Mouse (Mus musculus) left cerebral cortex, adult 11 months (tissue): ENCODE measurements around the gene Mpped2.

Experiments
- DNase-seq: peaks from one replicate; pipeline ENCODE4 v3.0.0; 2022; ENCODE audit warnings: low spot score

Gene Mpped2

GRCm38 (mm10) chr2:106746211-106746610 lies 53.1 kb downstream of the Mpped2 start:
- no peak for DNase-seq

DNA sequence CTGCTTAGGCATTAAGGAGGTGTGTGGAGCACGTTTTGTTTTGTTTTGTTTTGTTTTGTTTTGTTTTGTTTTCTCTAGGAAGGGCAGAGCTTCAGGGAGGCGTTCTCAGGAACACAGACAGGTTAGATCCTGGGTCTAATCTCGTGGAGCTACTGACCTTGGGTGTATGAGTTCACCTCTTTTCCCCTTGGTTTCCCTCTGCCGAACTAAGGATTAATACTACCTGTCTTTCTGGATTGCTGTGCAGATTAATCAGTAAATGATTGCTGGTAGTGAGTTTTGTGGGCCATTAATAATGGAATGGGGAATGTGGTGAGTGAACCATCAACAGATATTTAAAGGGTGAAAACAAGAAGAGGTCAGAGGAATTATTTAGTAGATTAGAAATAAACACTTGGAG lies 53.8 kb downstream of the Mpped2 start:
- DNase-seq, result no peak

- DNase-seq, result peak; percentile 38
These were observed 54.3 kb downstream of the Mpped2 start for GRCm38 (mm10) chr2:106747342-106747741.

GRCm38 (mm10) chr2:106750878-106751277 lies 57.8 kb downstream of the Mpped2 start:
- DNase-seq, result no peak

DNA sequence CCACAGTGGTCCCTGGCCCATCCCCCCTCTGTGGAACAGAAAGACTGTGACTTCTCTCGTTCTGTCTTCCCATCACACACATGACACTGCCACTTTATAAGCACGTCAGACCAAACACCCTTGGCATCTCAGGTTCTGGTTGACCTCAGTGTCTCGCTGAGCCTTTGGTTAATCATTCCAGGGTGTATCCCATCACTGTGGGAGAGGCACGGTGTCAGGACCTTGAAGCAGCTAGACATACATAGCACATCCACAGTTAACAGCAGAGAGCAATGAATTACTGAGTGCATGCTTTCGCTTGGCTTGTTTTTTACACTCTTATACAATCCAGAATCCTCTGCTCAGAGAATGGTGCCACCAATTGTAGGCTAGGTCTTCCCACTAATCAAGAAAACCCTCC lies 60.6 kb downstream of the Mpped2 start:
- no peak for DNase-seq

GRCm38 (mm10) chr2:106754696-106755095 lies 61.6 kb downstream of the Mpped2 start:
- DNase-seq, result no peak

- DNase-seq, result no peak
These were observed 63.5 kb downstream of the Mpped2 start for GRCm38 (mm10) chr2:106756354-106757103.

DNA sequence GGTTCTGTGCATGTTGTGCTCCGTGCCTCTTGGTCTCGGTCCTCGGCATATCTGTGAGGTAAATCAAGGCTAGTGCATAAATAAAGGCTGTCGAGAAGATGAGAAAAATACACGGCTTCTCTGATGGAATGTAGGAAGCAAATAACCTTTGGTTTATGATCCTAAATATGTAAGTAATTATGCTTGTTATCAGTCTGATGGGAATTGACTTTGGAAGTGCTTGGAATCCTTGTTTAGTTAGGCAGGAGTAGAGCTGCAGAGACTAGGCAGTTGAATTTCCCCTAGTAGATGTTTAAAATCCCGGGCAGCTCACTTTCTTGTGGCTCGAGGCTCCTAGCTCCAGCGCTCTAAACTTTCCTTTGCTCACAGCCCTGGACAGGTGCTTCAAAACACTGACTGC lies 69.9 kb downstream of the Mpped2 start:
- DNase-seq, result no peak

DNA sequence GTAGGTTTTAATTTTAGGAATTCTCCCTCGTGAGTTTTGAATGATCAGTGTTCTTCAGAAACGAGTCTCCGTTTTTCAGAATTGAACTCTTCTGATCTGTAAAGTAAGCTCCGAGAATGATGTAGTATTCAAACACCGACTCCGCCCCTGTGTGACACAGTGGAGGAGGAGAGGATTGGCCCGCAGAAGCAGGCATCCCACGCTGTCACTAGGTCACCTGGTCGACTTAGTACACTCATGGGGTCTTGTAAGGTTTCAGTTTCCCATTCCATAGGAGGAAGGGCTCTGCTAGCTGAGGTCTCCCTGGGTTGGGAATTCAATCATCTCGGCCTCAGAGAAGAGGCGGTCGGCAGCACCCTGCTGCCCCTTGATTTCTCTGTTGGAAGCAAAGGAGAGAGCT lies 76.2 kb downstream of the Mpped2 start:
- no peak for DNase-seq

DNA sequence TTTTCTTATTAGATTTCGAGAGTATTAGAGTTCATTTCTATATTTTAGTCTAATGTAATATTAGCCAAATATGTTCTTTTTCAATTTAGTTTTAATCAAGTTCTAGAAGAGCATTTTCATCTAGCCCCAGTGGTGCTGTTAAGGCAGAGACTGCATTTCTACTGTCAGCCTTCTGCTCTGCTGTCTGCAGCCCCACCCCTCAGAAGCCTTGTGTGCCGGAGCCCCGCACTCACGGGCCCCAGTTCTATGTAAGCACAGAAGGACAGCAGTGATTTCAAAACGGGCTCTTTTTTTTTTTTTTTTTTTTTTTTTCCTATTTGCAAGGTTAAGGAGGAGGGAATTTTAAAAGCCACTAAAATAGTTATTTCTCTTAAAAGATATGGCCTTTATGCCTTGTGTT lies 79.6 kb downstream of the Mpped2 start:
- DNase-seq, result no peak

DNA sequence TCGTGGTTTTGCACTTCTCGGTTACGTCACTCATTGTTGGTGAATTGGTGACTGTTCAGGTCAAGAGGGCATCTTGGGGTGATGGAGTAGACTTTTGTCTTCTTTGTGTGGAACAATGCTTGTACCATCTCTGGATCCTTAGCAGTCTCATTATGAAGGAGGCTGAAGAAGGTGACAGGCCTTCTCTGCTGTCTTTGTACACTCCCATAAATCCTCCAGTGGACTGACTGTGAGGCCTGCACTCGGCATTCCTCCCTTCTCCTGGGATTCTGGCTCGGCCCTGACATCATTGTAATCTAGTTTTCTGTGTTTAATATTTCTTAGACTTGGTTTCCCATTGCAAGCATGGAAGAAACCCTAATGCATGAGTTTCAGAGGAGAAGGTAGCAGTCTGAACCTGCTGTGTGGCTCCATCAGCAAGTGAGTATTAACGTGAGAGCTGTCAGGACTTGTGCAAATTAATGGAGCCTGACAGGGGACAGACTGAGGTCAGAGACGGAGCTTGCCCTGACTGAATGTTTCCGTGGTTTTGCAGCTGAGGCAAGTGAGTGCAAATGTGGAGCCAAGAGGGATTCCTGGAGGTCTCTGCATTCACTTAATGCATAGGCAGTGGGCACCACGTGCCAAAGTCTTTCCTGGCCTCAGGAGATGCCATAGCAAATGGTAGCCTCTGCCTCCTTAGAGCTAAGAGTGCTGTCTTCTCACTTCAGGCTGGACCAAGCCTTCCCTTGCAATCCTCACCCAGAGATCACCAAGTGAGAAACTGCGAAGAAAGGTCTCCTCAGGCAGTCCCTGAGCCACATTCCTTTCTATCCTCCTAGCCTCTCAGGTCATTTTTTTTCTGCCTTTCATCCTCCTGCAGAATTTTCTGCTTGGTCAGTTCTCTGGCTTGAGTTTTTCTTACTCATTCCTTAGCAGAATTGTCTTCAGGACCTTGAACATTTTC lies 81.5 kb downstream of the Mpped2 start:
- no peak for DNase-seq

GRCm38 (mm10) chr2:106775994-106776393 lies 82.9 kb downstream of the Mpped2 start:
- no peak for DNase-seq

DNA sequence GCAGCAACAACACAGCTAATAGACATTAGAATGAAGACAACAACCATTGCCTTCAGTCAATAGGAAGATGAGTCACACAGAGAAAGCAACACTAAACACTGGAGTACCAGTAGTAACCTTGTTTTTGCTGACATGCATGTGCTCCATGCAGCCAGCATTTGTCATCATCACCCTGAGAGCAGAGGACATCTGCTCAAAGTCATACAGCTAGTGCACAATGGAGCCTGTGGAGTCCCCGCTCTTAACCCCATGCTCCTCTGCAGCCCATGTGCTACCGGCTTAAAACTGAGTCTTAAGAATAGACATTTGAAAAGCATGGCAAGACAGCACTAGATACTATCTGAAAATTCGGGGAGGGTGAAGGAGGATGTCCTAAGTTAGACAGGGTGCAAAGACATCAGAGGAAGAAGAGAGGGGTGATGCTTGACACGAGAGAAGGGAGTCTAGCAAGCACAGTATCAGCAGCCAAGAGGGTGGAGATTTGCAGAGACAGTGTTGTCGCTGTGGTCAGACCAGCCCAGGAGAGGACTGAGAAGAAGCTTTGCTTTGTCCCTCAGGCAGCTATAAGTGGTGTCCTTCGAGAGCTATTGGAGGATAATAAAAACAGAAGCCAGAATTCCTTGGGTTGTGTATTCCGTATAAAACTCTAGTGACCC lies 85.9 kb downstream of the Mpped2 start:
- DNase-seq, result no peak

- DNase-seq, result no peak
These were observed 88.4 kb downstream of the Mpped2 start for GRCm38 (mm10) chr2:106781181-106782179.

GRCm38 (mm10) chr2:106783311-106783710 lies 90.2 kb downstream of the Mpped2 start:
- no peak for DNase-seq

DNA sequence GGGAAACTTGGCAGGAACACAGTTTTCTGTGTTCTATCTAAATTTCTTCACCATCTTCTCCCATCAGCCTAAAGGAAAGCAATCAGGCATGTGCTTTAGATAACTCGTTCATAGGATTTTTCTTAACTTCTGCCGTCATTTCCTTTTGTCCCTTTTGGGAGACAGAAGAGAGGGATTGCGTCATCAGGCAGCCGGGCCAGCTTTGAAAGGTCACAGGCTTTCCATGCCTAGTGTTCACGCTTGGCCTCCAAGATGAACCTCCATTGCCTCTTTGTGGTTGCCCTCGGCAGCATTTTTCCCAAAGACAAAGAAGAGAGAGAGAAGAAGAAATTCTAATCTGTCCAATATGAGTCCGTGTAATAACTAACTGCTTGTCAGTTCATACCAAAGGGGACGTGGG lies 95.0 kb downstream of the Mpped2 start:
- no peak for DNase-seq

DNA sequence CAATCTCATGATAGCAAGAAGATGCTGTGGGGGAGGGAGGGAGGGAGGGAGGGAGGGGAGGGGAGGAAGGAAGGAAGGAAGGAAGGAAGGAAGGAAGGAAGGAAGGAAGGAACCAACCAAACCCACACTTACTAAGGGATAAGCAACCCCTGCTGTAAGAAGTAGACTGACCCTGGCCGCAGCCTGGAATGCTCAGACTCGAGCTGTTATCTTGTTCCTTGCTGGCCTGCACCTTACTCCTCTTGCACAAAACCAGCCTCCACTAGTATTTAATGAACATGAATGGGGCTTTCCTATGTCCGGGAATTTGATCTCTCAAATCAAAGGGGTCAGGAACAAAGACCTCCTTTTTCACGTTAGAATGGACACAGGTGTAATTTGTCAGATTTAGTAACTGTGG lies 95.5 kb downstream of the Mpped2 start:
- no peak for DNase-seq

DNA sequence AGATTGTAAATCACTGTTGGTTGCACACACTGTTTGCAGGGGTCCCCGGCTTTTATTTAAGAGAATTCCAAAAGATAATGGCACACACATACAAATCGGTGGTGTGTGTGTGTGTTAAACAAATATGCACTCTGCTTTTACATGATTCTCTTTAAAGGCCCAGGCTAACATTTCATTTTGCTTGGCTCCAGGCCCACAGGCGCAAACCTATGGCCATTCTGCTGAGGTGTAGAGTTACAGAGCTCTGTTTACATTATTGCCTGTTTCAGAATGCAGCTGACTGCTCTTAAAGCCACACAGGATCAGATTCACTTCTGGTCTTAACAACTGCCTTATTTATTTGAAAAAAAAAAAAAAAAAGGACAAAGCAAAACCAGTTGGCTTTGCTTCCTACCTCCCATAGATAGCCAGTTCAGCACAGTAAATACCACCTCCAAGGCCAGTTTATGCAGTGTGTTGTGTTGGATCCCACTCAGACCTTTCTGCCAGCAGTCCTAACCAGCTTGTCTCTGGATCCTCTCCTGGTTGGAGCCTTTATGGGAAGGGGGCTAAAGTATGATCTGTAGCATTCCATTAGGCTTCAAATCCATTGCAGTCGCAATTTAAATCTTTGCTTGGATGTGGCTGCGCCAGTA lies 96.7 kb downstream of the Mpped2 start:
- DNase-seq, result no peak

DNA sequence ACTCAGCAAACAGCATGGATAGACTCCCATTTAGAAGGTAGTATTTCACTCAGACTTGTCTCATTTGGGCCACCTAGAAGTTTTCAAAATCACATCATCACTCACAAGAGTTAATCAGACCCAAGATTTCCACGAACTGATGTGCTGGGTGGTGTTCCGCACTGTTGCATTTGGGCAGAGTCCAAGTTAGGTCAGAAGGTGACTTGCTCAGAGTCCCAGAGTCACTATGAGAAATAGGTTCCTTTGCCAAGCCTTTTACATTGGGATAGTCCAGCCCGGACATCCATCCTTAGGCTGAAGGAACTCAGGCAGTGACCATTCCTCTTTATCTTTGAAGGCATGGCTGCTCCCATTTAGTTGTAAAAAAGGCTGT lies 97.2 kb downstream of the Mpped2 start:
- no peak for DNase-seq

- no peak for DNase-seq
These were observed 103.2 kb downstream of the Mpped2 start for GRCm38 (mm10) chr2:106796246-106796645.

DNA sequence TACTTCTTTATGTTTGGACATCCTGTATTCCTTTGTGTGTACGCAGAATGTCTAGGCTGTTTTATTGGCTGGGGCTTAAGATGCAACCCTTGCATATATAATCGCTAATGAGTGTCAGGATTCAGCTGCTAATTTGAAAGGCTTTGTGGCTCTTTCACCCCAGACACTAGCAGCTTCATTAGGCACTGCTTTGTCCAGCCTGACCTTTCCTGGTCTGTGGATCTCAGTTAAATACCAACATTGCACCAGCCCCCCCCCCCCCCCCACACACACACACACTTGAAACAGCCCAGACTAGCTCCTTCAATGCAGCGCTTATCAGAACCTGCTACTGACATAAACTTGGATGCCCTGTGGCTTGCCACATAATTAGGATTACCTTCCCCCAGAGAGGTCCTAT lies 104.8 kb downstream of the Mpped2 start:
- no peak for DNase-seq
